Mouse (Mus musculus) midbrain, postnatal 0 days (tissue): Measurements from ENCODE around the gene Zfp219. TPM values are rescaled to one million over a fixed set of nuclear protein-coding genes. Genes with fewer than 3 reads are reported as not detected.

Source experiments
- ATAC-seq: fragments of 200-750 bp; cut with Nextera tagmentation; 2 replicates; pipeline ENCODE4 v1.8.0; 2017; ENCODE audit warnings: moderate number of reproducible peaks, mild to moderate bottlenecking, moderate TSS enrichment, moderate library complexity; ENCODE audit not compliant: low FRiP score
- DNase-seq: peaks from one replicate; pipeline ENCODE4 v3.0.0-alpha.2; 2015; ENCODE audit warnings: low spot score
- H3K27ac ChIP-seq: fragments of 300-500 bp; sonication (generic); 2 replicates; pipeline ENCODE4 v1.5.1; 2014; ENCODE audit warnings: low read depth, mild to moderate bottlenecking, low read length, mixed read lengths
- H3K27me3 ChIP-seq: fragments of 300-500 bp; sonication (generic); 2 replicates; pipeline ENCODE4 v1.6.1; 2014; ENCODE audit warnings: low read length, control low read depth, mixed read lengths; ENCODE audit not compliant: insufficient read depth
- H3K36me3 ChIP-seq: fragments of 300-500 bp; sonication (generic); 2 replicates; pipeline ENCODE4 v1.6.1; 2014; ENCODE audit warnings: low read length, control low read depth, mixed read lengths; ENCODE audit not compliant: insufficient read depth
- H3K4me1 ChIP-seq: fragments of 300-500 bp; sonication (generic); 2 replicates; pipeline ENCODE4 v1.6.1; 2014; ENCODE audit warnings: mild to moderate bottlenecking, control low read depth, antibody characterized with exemption, low read length, mixed read lengths; ENCODE audit not compliant: insufficient read depth
- H3K4me2 ChIP-seq: fragments of 300-500 bp; sonication (generic); 2 replicates; pipeline ENCODE4 v1.6.1; 2014; ENCODE audit warnings: low read depth, mild to moderate bottlenecking, low read length, mixed read lengths; ENCODE audit not compliant: poor library complexity, severe bottlenecking
- H3K4me3 ChIP-seq: fragments of 300-500 bp; sonication (generic); 2 replicates; pipeline ENCODE4 v1.5.1; 2014; ENCODE audit warnings: low read depth, mild to moderate bottlenecking, low read length, moderate library complexity
- H3K9ac ChIP-seq: fragments of 300-500 bp; sonication (generic); replicated peaks from 2 replicates; pipeline ENCODE4 v1.6.1; 2014; ENCODE audit warnings: mild to moderate bottlenecking, low read length, moderate library complexity, mixed read lengths; ENCODE audit not compliant: poor library complexity, severe bottlenecking
- H3K9me3 ChIP-seq: fragments of 300-500 bp; sonication (generic); 2 replicates; pipeline ENCODE4 v1.6.1; 2016; ENCODE audit warnings: low read length, control low read depth
- CTCF ChIP-seq: IDR thresholded peaks from 2 replicates; pipeline ENCODE4 v1.5.1; 2016; ENCODE audit warnings: antibody characterized with exemption, mild to moderate bottlenecking
- WGBS: fragments of 180-500 bp; shearing (Covaris S2); extraction: QIAGEN DNeasy Blood & Tissue Kit; methylation state at CpG from one replicate; pipeline ENCODE4 v1.1.7; 2014; 5-methylcytosine and 5-hydroxymethylcytosine counted together
- polyA plus RNA-seq: library from polyadenylated mRNA; unstranded; fragments of >200 nt; fragmentation: Nextera tagmentation; extraction: Ambion mirVana; gene quantifications from 2 replicates; pipeline ENCODE4 v1.2.1, GENCODE M21; 2015
- total RNA-seq: library from RNA; depleted of rRNA; stranded (reverse); fragments of >200 nt; gene quantifications from 2 replicates; pipeline ENCODE4 v1.2.3, GENCODE M21; 2014

The Zfp219 gene
- total and polyA plus RNA-seq, 2 experiments from 2014 or later: 23.5 to 65.5 TPM

DNA sequence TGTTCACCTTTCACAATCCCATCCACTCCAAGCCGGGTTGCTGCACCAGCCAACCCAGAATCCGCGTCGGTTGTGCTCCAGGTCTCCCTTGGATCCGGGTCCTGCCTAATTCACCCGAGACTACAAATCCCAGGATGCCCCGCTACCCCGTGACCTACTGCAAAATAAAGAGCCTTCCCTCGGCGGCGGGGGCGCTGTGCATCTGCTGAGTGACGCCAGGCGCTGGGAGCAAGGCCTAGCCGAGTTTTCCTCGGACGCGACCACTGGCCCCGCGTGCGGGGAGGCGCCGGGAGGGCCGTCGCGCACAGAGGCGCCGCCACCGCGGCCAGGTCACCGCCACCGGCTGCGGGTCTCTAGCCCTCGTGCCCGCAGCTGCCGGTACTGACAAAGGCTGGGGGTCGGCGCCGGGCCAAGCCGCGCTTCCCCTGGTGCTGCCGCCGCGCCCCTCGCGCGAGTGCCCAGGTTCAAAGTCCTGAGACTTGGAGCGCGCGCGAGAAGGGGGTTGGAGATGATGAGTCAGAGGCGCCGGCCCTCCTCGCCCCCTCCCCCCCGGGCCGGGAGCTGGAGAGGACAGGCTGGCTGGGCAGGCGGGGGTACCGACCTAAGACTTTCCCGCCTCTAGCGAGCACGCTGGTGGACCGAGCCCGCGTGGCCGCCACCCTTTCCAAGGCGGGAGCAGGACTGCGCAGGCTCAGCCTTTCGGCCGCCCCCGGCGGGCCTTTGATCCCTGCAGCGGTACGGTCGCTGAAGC, 768 bp downstream of the Zfp219 start:
- peaks cover 22% of the 10 kb centered on the region for H3K4me1 ChIP-seq
- no peaks in the 10 kb centered on the region for H3K27me3 ChIP-seq
- WGBS: under 1% methylated on average over 59 of the region's 74 CpGs
- H3K36me3 ChIP-seq: no peaks in the 10 kb centered on the region
- H3K9me3 ChIP-seq: no peaks in the 10 kb centered on the region
- TF ChIP-seq CTCF: peak; percentile 71
- peak overlapping the region; percentile 89 for H3K27ac ChIP-seq
- H3K4me2 ChIP-seq: peak overlapping the region; percentile 63
- H3K4me3 ChIP-seq: peak overlapping the region; percentile 42
- DNase-seq (peak; percentile 99), ATAC-seq (peak; percentile 93)
- H3K9ac ChIP-seq: peak overlapping the region; percentile 63

DNA sequence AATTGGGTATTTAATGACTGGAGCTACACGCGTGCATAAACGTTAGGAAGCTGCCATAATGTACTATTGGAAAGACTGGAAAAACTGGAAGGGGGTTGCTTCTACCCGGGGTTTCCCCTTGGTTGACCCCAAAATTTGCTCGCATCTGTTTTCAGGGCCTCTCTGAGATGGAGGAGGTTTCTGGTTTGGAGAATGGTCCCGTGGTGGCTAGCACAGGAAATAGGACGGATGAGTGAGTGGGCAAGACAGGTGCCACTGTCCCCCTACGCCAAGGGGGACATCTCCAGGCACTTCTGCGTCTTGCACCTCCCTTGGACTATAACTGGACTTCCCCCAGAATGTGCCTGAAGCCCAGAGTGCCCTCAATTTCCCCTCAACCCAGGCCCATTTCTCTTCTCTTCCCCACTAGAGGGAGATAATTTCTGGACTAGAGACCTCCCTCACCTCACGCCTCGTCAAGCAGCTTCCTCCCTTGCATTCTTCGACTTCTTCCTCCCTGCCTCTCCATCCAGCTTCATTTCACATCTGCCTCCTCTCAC, 1.4 kb downstream of the Zfp219 start:
- Histone ChIP-seq H3K4me3 (peak overlapping the region; percentile 42), H3K4me1 (peaks cover 22% of the 10 kb centered on the region), H3K9me3 (no peaks in the 10 kb centered on the region), H3K9ac (peak overlapping the region; percentile 63), H3K4me2 (peak overlapping the region; percentile 63), H3K36me3 (no peaks in the 10 kb centered on the region), H3K27me3 (no peaks in the 10 kb centered on the region), H3K27ac (peak overlapping the region; percentile 89)
- WGBS: 30% methylated on average over 12 of the region's 12 CpGs
- DNase-seq (no peak), ATAC-seq (no peak)
- no peak for TF ChIP-seq CTCF

DNA sequence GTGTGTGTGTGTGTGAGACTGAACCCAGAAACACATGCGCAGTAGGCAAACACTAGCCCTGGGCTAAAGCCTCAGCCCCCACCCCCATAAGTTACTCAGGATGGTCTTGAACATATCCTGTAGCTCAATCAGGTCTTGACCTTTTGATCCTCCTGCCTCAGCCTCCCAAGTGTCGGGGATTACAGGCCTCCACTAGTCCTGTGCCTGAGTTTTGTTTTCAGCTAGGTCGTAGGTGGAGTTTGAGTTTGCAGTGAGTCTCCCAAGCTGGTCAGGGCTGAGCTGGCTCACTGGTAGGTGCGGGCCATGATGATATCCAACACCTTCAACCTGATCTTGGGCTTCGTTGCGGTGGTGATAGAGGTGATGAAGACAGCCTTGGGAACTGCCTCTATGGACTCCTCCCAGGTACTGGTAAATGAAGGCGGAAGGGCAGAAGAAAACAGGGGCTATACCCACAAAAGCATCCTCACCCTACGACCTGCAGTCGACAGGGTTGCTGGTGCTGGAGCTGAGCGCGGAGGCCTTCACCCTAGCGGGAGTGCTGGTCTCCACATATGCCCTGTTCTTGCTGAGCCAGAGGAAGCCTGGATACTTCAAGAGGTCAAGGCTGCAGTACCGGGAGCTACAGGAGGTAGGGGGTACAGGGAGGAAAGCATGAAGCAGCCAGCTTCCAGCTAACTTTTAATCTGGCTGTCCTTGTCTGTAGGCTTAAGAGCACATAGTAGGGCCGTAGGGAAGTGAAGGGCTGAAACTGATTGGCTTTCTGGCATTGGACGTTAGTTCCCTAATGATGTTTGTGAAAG, 2.1 kb downstream of the Zfp219 start:
- WGBS: 84% methylated on average over 15 of the region's 15 CpGs
- Histone ChIP-seq H3K27ac (peak overlapping the region; percentile 89), H3K4me3 (peak overlapping the region; percentile 42; the same call in 1 of the 2 replicates), H3K9ac (0 out of 2 replicates have a peak overlapping the region, but pooled peaks have one; percentile 63), H3K4me2 (peak overlapping the region; percentile 63), H3K9me3 (no peaks in the 10 kb centered on the region), H3K27me3 (no peaks in the 10 kb centered on the region), H3K36me3 (no peaks in the 10 kb centered on the region), H3K4me1 (peaks cover 22% of the 10 kb centered on the region)
- ATAC-seq (no peak), DNase-seq (no peak)
- 0 out of 2 replicates have a peak, but pooled peaks have one; percentile 9 for TF ChIP-seq CTCF

DNA sequence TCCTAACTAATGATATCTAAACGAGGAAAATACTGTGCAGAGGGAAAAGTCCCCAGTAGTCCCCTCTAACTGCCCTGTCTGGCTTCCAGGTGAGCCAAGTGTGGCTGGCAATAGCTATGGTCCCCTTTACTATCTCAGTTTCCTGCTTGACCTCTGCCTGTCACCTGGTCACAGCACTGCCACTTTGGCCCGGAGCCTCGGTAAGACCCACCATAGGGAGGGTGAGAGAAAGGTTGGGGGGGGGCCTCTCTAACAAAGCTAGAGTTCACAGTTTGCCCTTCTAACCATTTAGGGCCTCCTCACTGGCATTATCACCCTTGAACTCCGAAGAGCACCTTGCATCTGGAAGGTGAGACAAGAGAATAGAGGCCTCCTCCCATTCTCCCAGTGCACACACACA, 2.9 kb downstream of the Zfp219 start:
- ATAC-seq: no peak
- H3K27me3 ChIP-seq: no peaks in the 10 kb centered on the region
- H3K27ac ChIP-seq: no peak overlapping the region
- H3K9ac ChIP-seq: no peak overlapping the region
- no peaks in the 10 kb centered on the region for H3K9me3 ChIP-seq
- H3K4me2 ChIP-seq: no peak overlapping the region
- H3K4me3 ChIP-seq: no peak overlapping the region
- 81% methylated on average over 4 of the region's 4 CpGs for WGBS
- DNase-seq: no peak
- H3K36me3 ChIP-seq: no peaks in the 10 kb centered on the region
- H3K4me1 ChIP-seq: peaks cover 21% of the 10 kb centered on the region
- TF ChIP-seq CTCF: no peak

DNA sequence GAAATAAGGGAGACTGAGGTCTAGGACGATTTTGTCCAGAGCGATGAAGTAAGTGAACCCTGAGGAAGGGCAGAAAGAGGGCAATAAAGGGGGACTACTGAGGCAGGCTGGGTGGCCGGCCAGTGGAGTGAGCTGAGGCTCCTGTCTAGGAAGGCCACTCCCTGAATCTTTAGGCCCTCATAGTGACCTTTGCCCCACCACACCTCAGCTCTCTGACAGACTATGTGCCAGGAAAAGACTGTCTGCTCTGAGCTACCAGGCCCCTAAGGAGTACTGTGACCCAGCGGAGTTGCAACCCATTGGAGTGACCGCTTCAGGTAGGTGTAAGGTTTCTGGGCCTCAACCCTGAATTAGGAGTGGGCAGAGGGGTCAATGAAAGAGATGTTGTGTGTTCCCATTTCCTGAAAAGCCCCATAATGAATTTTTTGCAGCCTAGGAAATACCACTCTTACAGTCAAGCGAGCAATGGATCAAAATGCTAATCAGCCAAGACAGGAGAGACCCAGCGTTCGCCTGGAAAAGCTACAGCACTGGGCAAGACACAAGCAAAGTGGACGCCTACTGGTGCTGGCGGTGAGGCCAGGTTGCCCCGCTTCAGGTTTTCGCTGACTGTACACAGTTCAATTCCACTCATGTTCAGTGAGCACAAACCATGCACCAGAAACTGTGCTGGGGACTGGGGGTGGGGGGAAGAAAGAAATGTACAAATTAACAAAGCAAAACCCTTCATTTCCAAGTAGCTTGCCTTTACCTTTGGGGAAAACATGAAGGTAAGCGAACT, 3.7 kb downstream of the Zfp219 start:
- H3K4me2 ChIP-seq: no peak overlapping the region
- ATAC-seq (no peak), DNase-seq (no peak)
- no peak overlapping the region for H3K9ac ChIP-seq
- no peaks in the 10 kb centered on the region for H3K36me3 ChIP-seq
- WGBS: 77% methylated on average over 13 of the region's 13 CpGs
- no peak for TF ChIP-seq CTCF
- H3K27ac ChIP-seq: no peak overlapping the region; the same call in 1 of the 2 replicates
- peaks cover 18% of the 10 kb centered on the region for H3K4me1 ChIP-seq
- H3K9me3 ChIP-seq: no peaks in the 10 kb centered on the region
- no peaks in the 10 kb centered on the region for H3K27me3 ChIP-seq
- H3K4me3 ChIP-seq: no peak overlapping the region
